Mouse (Mus musculus): ENCODE data around the gene Crls1. TPM values are rescaled to one million over a fixed set of nuclear protein-coding genes. Genes with fewer than 3 reads are reported as not detected.

The Crls1 gene
- 37.1 and 58.7 TPM in 2 replicates for polyA plus RNA-seq (2012; rRNA removed; ENCODE audit: low replicate concordance)

GRCm38 (mm10) chr2:132846407-132847358 lies at the start of gene Crls1:
TSS of gene Crls1 (plus strand) at chr2:132846666.

GRCm38 (mm10) chr2:132815608-132816314 lies 30.7 kb upstream of the Crls1 start, which contains the start of the genes Trmt6 and Mcm8:
TSS of gene Trmt6 (minus strand) at chr2:132816055.
TSS of gene Mcm8 (plus strand) at chr2:132816141.

GRCm38 (mm10) chr2:132880844-132881645 lies 34.6 kb downstream of the Crls1 start, which contains the start of gene Lrrn4:
TSS of gene Lrrn4 (minus strand) at chr2:132880891.

Other genes starting within 250 kb of the Crls1 start
- gene Shld1, start 159.7 kb upstream of the Crls1 start, polyA plus RNA-seq (2012; rRNA removed; ENCODE audit: low replicate concordance) = 14.6 and 21.3 TPM in 2 replicates
- 0.04 TPM in 1 of 2 replicates, not detected in the other for gene Chgb, start 65.4 kb upstream of the Crls1 start, polyA plus RNA-seq (2012; rRNA removed; ENCODE audit: low replicate concordance)
- gene Trmt6, start 30.6 kb upstream of the Crls1 start, polyA plus RNA-seq (2012; rRNA removed; ENCODE audit: low replicate concordance) = 4.3 and 6.8 TPM in 2 replicates
- 1.9 and 2.7 TPM in 2 replicates for gene Mcm8, start 30.5 kb upstream of the Crls1 start, polyA plus RNA-seq (2012; rRNA removed; ENCODE audit: low replicate concordance)
- gene Lrrn4, start 34.2 kb downstream of the Crls1 start, polyA plus RNA-seq (2012; rRNA removed; ENCODE audit: low replicate concordance) = 8.0 and 30.2 TPM in 2 replicates
- 0.03 and 13.5 TPM in 2 replicates for gene Fermt1, start 99.2 kb downstream of the Crls1 start, polyA plus RNA-seq (2012; rRNA removed; ENCODE audit: low replicate concordance)